Mouse (Mus musculus) erythroblast, adult 5-6 weeks (primary cell): ENCODE measurements around the gene Catsperb. TPM values are rescaled to one million over a fixed set of nuclear protein-coding genes. Genes with fewer than 3 reads are reported as not detected.
"Not testable (repeated sequence)": the region's sequence is repeated elsewhere in the genome, so short reads cannot be mapped to it uniquely, and the experiment has no call there.

Experiments
- ATAC-seq: replicated peaks from 2 replicates; pipeline ENCODE4 v1.8.0; 2016; ENCODE audit warnings: moderate number of reproducible peaks, mild to moderate bottlenecking, moderate TSS enrichment, inconsistent platforms; ENCODE audit not compliant: poor library complexity, low FRiP score, severe bottlenecking
- total RNA-seq, 2 experiments: library from RNA; stranded (forward) in 1 of 2; stranded (reverse) in 1 of 2; fragments of 150-400 nt in 1 of 2; fragments of 200-764, 138-1000 nt in 1 of 2; gene quantifications; 2 replicates each; pipeline versions ENCODE4 v1.2.3 to v1.2.4; 2015 to 2017; ENCODE audit warnings: low replicate concordance in 2 of 2

Catsperb gene
- total RNA-seq (2015; ENCODE audit: low replicate concordance) (not detected in 2 replicates), total RNA-seq (2017; ENCODE audit: low replicate concordance) (1.1 TPM in 1 of 2 replicates, not detected in the other)

- ATAC-seq = not testable (repeated sequence)
Measured at GRCm38 (mm10) chr12:101404353-101404752, at the start of gene Catsperb. Catsperb (plus strand) TSS chr12:101404653.

- ATAC-seq = not testable (repeated sequence)
Measured at GRCm38 (mm10) chr12:101361468-101361867, 43.0 kb upstream of the Catsperb start.

- ATAC-seq = not testable (repeated sequence)
Measured at GRCm38 (mm10) chr12:101381460-101381859, 23.0 kb upstream of the Catsperb start.

- no peak for ATAC-seq
Measured at GRCm38 (mm10) chr12:101426131-101426530, 21.7 kb downstream of the Catsperb start.

- no peak for ATAC-seq
Measured at GRCm38 (mm10) chr12:101462051-101462450, 57.6 kb downstream of the Catsperb start.

GRCm38 (mm10) chr12:101483571-101483970, 79.1 kb downstream of the Catsperb start:
- no peak for ATAC-seq

- ATAC-seq = not testable (repeated sequence)
Measured at GRCm38 (mm10) chr12:101511326-101511725, 106.9 kb downstream of the Catsperb start.

- not testable (repeated sequence) for ATAC-seq
Measured at GRCm38 (mm10) chr12:101606622-101607021, 202.2 kb downstream of the Catsperb start.

- ATAC-seq = no peak
Measured at GRCm38 (mm10) chr12:101633137-101633536, 228.7 kb downstream of the Catsperb start.

- ATAC-seq = no peak
Measured at GRCm38 (mm10) chr12:101667502-101667901, 263.0 kb downstream of the Catsperb start.
